Mouse (Mus musculus) layer of hippocampus, adult 6 months (tissue): ENCODE measurements around the gene Mfsd4b2. TPM values are rescaled to one million over a fixed set of nuclear protein-coding genes. Genes with fewer than 3 reads are reported as not detected.

Experiments used
- long read RNA-seq, 2 experiments: library from polyadenylated mRNA; unstranded; transcript quantifications; one replicate each; pipeline ENCODE4 v2.0.0; 2019 to 2020
- polyA plus RNA-seq: library from polyadenylated mRNA; unstranded; fragments of <200 nt; fragmentation: Nextera tagmentation; gene quantifications from 2 replicates; pipeline ENCODE4 v1.2.3, GENCODE M21; 2021

The Mfsd4b2 gene
- not detected in 2 replicates for polyA plus RNA-seq
- long read RNA-seq, experiment 1: 0 reads
- long read RNA-seq, experiment 2: 0 reads

DNA sequence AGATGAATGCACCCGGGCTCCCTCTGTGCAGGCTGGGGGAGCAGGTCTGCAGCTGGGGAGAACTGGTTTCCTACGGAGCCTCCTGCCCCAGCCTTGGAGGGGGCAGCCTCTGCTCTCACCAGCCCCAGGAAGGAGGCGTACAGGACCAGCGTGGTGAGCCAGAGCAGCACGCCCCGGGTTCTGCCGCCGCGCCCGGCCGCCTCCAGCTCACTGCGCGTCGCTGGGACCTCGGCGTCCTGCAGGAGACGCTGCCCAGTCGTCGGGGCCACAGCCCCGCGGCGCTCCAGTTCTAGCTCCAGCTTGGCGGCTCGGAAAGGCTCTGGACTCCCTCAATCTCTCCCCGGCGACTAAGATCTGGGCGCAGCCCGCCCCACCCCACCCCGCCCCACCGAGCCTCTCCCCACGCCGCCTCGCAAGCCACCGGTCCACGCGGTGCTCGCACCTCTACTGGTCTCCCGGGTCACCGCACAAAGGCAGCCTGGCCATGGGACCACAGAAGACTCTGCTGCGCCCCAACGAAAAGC, at the start of gene Mfsd4b2:
TSS of gene Mfsd4b2 (minus strand) at position 308 of the 524 bp plus-strand sequence.

DNA sequence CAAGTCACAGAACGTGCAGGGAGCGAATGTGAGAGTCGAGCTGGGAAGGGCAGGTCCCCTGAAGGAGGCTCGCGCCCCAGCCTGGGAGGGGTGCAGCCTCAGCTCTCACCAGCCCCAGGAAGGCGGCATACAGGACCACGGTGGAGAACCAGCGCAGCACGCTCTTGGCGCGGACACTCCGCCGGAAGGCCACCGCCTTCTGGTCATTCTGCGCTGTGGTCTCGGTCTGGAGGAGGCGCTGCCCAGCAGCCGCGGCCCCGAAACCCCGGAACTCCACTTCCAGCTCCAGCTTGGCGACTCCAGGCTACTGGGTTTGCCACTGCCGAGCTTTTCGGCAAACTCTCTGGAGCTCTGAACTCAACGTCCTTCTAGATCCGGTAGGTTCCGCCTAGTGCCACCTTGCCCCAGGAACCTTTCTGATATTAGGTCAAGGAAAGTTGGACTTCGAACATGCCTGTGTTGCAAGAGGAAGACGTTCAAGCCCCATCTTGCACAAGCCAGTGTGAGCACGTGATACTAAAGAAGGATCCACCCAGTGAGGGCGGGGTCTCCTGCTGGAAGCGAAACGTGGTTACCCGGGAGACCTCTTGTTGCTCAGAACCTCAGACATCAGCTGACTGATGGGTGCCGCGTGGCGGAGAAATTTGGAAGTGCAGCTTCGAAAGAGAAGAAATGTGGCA, 33.2 kb upstream of the Mfsd4b2 start, which contains the start of gene Mfsd4b3:
TSS of gene Mfsd4b3 (minus strand) at position 393 of the 680 bp plus-strand sequence.

DNA sequence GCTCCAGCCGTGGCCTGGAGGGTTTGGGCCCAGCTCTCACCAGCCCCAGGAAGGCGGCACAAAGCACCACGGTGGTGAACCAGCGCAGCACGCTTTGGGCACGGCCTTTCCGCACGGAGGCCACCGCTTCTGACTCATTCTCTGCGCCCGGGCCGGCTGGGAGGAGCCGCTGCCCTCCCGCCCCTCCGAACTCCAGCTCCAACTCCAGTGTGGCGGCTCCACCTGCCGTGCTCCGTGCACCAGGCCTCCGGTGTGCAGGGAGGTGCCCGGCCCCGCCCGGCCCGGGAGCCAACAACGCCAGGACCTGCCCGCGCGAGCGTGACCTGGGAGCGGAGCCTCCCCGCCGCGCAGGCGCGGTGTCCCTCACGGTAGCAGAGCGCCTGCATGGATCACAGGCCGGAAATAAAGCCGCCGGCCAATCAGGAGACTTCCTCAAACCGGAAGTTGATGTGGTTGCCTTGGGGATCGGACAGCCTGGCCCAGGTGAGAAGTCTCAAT, 27.8 kb downstream of the Mfsd4b2 start, which contains the start of gene Mfsd4b4:
TSS of gene Mfsd4b4 (minus strand) at position 365 of the 498 bp plus-strand sequence.

Other genes starting within 250 kb of the Mfsd4b2 start
- gene Rev3l, start 194.8 kb downstream of the Mfsd4b2 start, polyA plus RNA-seq: 2.6 and 2.7 TPM in 2 replicates
- 2.8 TPM in 2 replicates for gene Mfsd4b4, start 27.7 kb downstream of the Mfsd4b2 start, polyA plus RNA-seq
- 0.13 and 0.28 TPM in 2 replicates for gene Mfsd4b3, start 33.2 kb upstream of the Mfsd4b2 start, polyA plus RNA-seq
- 0.09 TPM in 2 replicates for gene Mfsd4b5, start 59.7 kb upstream of the Mfsd4b2 start, polyA plus RNA-seq
- gene Mfsd4b1, start 98.3 kb upstream of the Mfsd4b2 start, polyA plus RNA-seq: 0.34 and 0.74 TPM in 2 replicates
- gene Slc16a10, start 215.3 kb upstream of the Mfsd4b2 start, polyA plus RNA-seq: 0.54 and 0.55 TPM in 2 replicates